Mouse (Mus musculus): ENCODE measurements around the gene Gipc3. TPM values are rescaled to one million over a fixed set of nuclear protein-coding genes. Genes with fewer than 3 reads are reported as not detected.

The Gipc3 gene
- polyA plus RNA-seq, 1 experiment, result 0.82 TPM

DNA sequence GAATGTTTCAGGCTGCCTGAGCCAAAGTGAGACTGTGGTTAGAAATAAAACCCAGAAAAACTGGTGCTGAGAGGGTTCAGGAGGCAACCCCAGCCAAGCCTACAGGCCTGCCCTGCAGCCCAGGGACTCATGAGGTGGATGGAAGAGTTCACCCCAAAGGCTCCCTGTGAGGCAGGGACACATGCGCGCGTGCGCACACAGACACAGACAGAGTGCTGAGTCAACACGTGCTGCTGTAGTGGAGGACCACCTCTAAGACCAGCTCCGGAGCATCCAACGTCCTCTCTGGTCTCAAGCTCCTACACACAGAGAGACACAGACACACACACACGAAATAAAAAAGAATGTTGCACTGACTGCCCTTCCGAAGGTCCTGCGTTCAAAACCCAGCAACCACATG, 32.3 kb upstream of the Gipc3 start:
- H3K27ac ChIP-seq (ENCODE audit: control insufficient read depth, insufficient read depth, low read length), result no peak overlapping the region
- H3K27me3 ChIP-seq (ENCODE audit: control insufficient read depth, insufficient read depth, low read length), result no peaks in the 10 kb centered on the region
- no peak for DNase-seq
- peaks cover 20% of the 10 kb centered on the region for H3K4me1 ChIP-seq (replicated peaks; ENCODE audit: control insufficient read depth, insufficient read depth, low read length)
- peaks cover 9% of the 10 kb centered on the region for H3K36me3 ChIP-seq (ENCODE audit: control insufficient read depth, insufficient read depth, low read length)
- TF ChIP-seq CTCF (IDR thresholded peaks at IDR 0.05; ENCODE audit: borderline replicate concordance, control insufficient read depth, extremely low read depth, insufficient read depth, low read length, poor library complexity) (no peak), POLR2A (IDR thresholded peaks at IDR 0.05; ENCODE audit: control insufficient read depth, extremely low read depth, insufficient read depth, low read length, poor library complexity) (no peak)
- H3K4me3 ChIP-seq (ENCODE audit: control insufficient read depth, insufficient read depth, low read length), result no peak overlapping the region
- 95% methylated on average over 10 of the region's 10 CpGs for WGBS

DNA sequence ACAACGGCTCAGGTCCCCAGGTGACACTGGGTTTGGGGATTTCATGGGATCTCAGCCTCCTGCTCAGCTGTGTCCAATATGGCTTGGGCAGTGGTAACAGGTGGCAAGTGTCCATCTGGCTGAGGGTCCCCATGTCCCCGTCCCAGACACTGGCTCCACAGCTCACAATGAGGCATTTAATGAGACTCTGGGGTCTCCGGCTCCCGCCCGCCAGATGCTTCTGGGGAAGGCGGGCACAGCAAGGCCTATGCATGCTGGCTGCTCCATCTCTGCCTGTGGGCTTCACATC, 24.1 kb upstream of the Gipc3 start:
- H3K4me1 ChIP-seq (replicated peaks; ENCODE audit: control insufficient read depth, insufficient read depth, low read length), result no peaks in the 10 kb centered on the region
- no peak overlapping the region for H3K27ac ChIP-seq (ENCODE audit: control insufficient read depth, insufficient read depth, low read length)
- no peak overlapping the region for H3K4me3 ChIP-seq (ENCODE audit: control insufficient read depth, insufficient read depth, low read length)
- WGBS, result 95% methylated on average over 6 of the region's 6 CpGs
- peaks cover 39% of the 10 kb centered on the region for H3K36me3 ChIP-seq (ENCODE audit: control insufficient read depth, insufficient read depth, low read length)
- H3K27me3 ChIP-seq (ENCODE audit: control insufficient read depth, insufficient read depth, low read length), result no peaks in the 10 kb centered on the region
- no peak for DNase-seq
- no peak for TF ChIP-seq CTCF (IDR thresholded peaks at IDR 0.05; ENCODE audit: borderline replicate concordance, control insufficient read depth, extremely low read depth, insufficient read depth, low read length, poor library complexity)
- no peak for TF ChIP-seq POLR2A (IDR thresholded peaks at IDR 0.05; ENCODE audit: control insufficient read depth, extremely low read depth, insufficient read depth, low read length, poor library complexity)

DNA sequence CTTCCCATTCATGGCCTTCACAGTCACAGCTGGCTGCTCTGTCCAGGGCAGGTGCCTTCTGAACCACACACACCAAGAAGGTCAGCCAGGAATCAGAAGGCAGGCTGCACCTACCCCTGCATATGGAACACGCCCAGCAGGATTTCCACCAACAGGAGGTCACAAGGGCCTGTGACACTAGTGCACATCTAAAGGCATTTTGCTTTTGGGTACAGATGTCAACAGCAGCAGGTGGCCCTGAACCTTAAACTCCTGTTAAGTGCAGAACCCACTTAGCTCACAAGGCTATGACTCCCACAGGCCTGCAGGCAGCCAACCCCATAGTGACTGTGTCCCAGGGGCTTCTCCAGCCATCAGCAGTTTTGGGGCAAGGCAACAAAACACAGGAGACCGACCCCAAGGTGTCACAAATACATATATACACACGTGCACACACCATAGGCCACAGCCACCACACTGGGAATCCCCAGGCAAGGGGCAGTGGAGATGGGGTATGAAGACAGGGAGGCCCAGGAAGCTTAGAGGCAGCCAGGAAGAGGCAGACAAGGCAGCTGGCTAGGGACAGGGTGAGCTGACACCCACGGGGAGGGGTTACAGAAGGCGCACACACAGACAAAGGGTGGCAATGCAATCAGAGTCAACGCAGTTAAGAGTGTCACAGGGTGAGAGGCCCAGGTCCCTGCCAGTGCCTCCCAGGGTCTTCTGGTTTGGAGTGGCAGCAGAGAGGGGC, 23.6 kb upstream of the Gipc3 start:
- Histone ChIP-seq H3K27ac (ENCODE audit: control insufficient read depth, insufficient read depth, low read length) (no peak overlapping the region), H3K4me1 (replicated peaks; ENCODE audit: control insufficient read depth, insufficient read depth, low read length) (no peaks in the 10 kb centered on the region), H3K4me3 (ENCODE audit: control insufficient read depth, insufficient read depth, low read length) (no peak overlapping the region), H3K27me3 (ENCODE audit: control insufficient read depth, insufficient read depth, low read length) (no peaks in the 10 kb centered on the region), H3K36me3 (ENCODE audit: control insufficient read depth, insufficient read depth, low read length) (peaks cover 39% of the 10 kb centered on the region)
- 77% methylated on average over 6 of the region's 6 CpGs for WGBS
- DNase-seq, result no peak
- TF ChIP-seq CTCF (IDR thresholded peaks at IDR 0.05; ENCODE audit: borderline replicate concordance, control insufficient read depth, extremely low read depth, insufficient read depth, low read length, poor library complexity) (no peak), POLR2A (IDR thresholded peaks at IDR 0.05; ENCODE audit: control insufficient read depth, extremely low read depth, insufficient read depth, low read length, poor library complexity) (no peak)

GRCm38 (mm10) chr10:81365672-81366476, 22.8 kb upstream of the Gipc3 start, which contains the start of gene 4930404N11Rik:
Gene 4930404N11Rik (minus strand): TSS chr10:81365816.
- 71% methylated on average over 12 of the region's 12 CpGs for WGBS
- TF ChIP-seq CTCF (IDR thresholded peaks at IDR 0.05; ENCODE audit: borderline replicate concordance, control insufficient read depth, extremely low read depth, insufficient read depth, low read length, poor library complexity) (no peak), POLR2A (IDR thresholded peaks at IDR 0.05; ENCODE audit: control insufficient read depth, extremely low read depth, insufficient read depth, low read length, poor library complexity) (no peak)
- Histone ChIP-seq H3K36me3 (ENCODE audit: control insufficient read depth, insufficient read depth, low read length) (peaks cover 35% of the 10 kb centered on the region), H3K4me3 (ENCODE audit: control insufficient read depth, insufficient read depth, low read length) (no peak within 1 kb of the TSS), H3K4me1 (replicated peaks; ENCODE audit: control insufficient read depth, insufficient read depth, low read length) (no peaks in the 10 kb centered on the region), H3K27ac (ENCODE audit: control insufficient read depth, insufficient read depth, low read length) (no peak within 1 kb of the TSS), H3K27me3 (ENCODE audit: control insufficient read depth, insufficient read depth, low read length) (no peaks in the 10 kb centered on the region)
- DNase-seq, result no peak

DNA sequence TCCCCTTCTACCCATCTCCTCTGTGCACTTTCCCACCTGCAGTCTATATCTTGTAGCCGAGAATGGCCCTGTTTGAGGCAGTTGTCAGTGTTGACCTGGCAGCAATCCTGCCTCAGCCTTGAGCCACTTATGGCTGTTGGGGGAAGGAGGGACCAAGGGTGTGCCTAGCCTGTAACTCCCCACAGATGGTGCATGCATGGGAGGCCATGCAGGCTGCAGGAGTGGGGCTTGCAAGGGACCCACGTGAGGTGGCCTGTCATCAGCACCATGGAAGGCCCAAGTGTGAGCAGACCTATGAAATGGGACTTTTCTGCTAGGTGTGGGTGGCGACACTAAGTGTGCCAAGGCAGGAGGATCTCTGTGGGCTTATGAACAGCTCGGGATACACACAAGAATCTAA, 22.0 kb upstream of the Gipc3 start:
- H3K4me3 ChIP-seq (ENCODE audit: control insufficient read depth, insufficient read depth, low read length), result no peak overlapping the region
- 75% methylated on average over 4 of the region's 4 CpGs for WGBS
- H3K27me3 ChIP-seq (ENCODE audit: control insufficient read depth, insufficient read depth, low read length), result no peaks in the 10 kb centered on the region
- peaks cover 28% of the 10 kb centered on the region for H3K36me3 ChIP-seq (ENCODE audit: control insufficient read depth, insufficient read depth, low read length)
- DNase-seq, result no peak
- no peak overlapping the region for H3K27ac ChIP-seq (ENCODE audit: control insufficient read depth, insufficient read depth, low read length)
- TF ChIP-seq CTCF (IDR thresholded peaks at IDR 0.05; ENCODE audit: borderline replicate concordance, control insufficient read depth, extremely low read depth, insufficient read depth, low read length, poor library complexity) (no peak), POLR2A (IDR thresholded peaks at IDR 0.05; ENCODE audit: control insufficient read depth, extremely low read depth, insufficient read depth, low read length, poor library complexity) (no peak)
- no peaks in the 10 kb centered on the region for H3K4me1 ChIP-seq (replicated peaks; ENCODE audit: control insufficient read depth, insufficient read depth, low read length)

DNA sequence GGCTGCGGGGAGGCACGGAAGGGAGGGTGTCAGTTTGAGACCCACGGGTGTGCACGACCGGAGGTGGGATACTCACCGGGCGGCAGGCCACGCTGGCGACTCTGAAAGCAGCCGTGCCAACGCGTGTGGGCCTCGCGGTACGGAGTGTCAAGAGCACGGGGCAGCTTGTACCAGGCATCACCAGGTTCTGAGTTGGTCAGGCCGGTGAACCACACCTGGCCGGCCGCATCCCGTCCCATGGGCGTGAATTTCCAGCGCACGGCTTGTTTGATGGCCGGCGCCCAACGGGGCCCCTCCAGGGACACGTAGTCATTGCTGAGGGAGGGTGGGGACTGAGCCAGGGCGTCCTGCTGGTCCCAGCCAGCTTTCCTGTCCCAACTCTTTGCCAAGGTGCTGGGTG, 21.6 kb upstream of the Gipc3 start:
- DNase-seq, result no peak
- 95% methylated on average over 28 of the region's 28 CpGs for WGBS
- H3K4me3 ChIP-seq (ENCODE audit: control insufficient read depth, insufficient read depth, low read length), result no peak overlapping the region
- TF ChIP-seq POLR2A (IDR thresholded peaks at IDR 0.05; ENCODE audit: control insufficient read depth, extremely low read depth, insufficient read depth, low read length, poor library complexity), result no peak
- TF ChIP-seq CTCF (IDR thresholded peaks at IDR 0.05; ENCODE audit: borderline replicate concordance, control insufficient read depth, extremely low read depth, insufficient read depth, low read length, poor library complexity), result no peak
- no peaks in the 10 kb centered on the region for H3K4me1 ChIP-seq (replicated peaks; ENCODE audit: control insufficient read depth, insufficient read depth, low read length)
- no peaks in the 10 kb centered on the region for H3K27me3 ChIP-seq (ENCODE audit: control insufficient read depth, insufficient read depth, low read length)
- peaks cover 24% of the 10 kb centered on the region for H3K36me3 ChIP-seq (ENCODE audit: control insufficient read depth, insufficient read depth, low read length)
- no peak overlapping the region for H3K27ac ChIP-seq (ENCODE audit: control insufficient read depth, insufficient read depth, low read length)

Measured in thymus, adult 2 months (tissue).